Mouse (Mus musculus) liver, embryonic 11.5 days (tissue): Measurements from ENCODE around the gene Coq6. TPM values are rescaled to one million over a fixed set of nuclear protein-coding genes. Genes with fewer than 3 reads are reported as not detected.

Experiments used
- ATAC-seq: fragments of 200-750 bp; cut with Nextera tagmentation; replicated peaks from 2 replicates; pipeline ENCODE4 v1.8.0; 2017; ENCODE audit warnings: moderate number of reproducible peaks, mild to moderate bottlenecking, moderate TSS enrichment, moderate library complexity; ENCODE audit not compliant: low FRiP score
- DNase-seq: peaks from one replicate; pipeline ENCODE4 v3.0.0-alpha.2; 2017; ENCODE audit warnings: low spot score
- H3K27ac ChIP-seq: fragments of 300-500 bp; sonication (generic); 2 replicates; pipeline ENCODE4 v1.5.1; 2014; ENCODE audit warnings: mild to moderate bottlenecking, low read depth, low read length, control low read depth
- H3K27me3 ChIP-seq: fragments of 300-500 bp; sonication (generic); replicated peaks from 2 replicates; pipeline ENCODE4 v1.6.1; 2014; ENCODE audit warnings: low read length, mixed read lengths; ENCODE audit not compliant: control insufficient read depth, insufficient read depth
- H3K36me3 ChIP-seq: fragments of 300-500 bp; sonication (generic); 2 replicates; pipeline ENCODE4 v1.6.1; 2014; ENCODE audit warnings: mild to moderate bottlenecking, low read length, moderate library complexity, mixed read lengths; ENCODE audit not compliant: control insufficient read depth, insufficient read depth
- H3K4me1 ChIP-seq: fragments of 300-500 bp; sonication (generic); replicated peaks from 2 replicates; pipeline ENCODE4 v1.6.1; 2014; ENCODE audit warnings: low read length, mixed read lengths; ENCODE audit not compliant: control insufficient read depth, insufficient read depth
- H3K4me2 ChIP-seq: fragments of 300-500 bp; sonication (generic); 2 replicates; pipeline ENCODE4 v1.6.1; 2014; ENCODE audit warnings: mild to moderate bottlenecking, control low read depth, moderate library complexity
- H3K4me3 ChIP-seq: fragments of 300-500 bp; sonication (generic); 2 replicates; pipeline ENCODE4 v1.5.1; 2014; ENCODE audit warnings: low read depth, low read length, control low read depth
- H3K9ac ChIP-seq: fragments of 300-500 bp; sonication (generic); 2 replicates; pipeline ENCODE4 v1.6.1; 2014; ENCODE audit warnings: low read depth, low read length, control low read depth
- H3K9me3 ChIP-seq: fragments of 300-500 bp; sonication (generic); 2 replicates; pipeline ENCODE4 v1.6.1; 2016; ENCODE audit warnings: low read length, inconsistent platforms, mixed read lengths; ENCODE audit not compliant: control insufficient read depth
- whole genome bisulfite sequencing: fragments of 180-500 bp; shearing (Covaris S2); extraction: QIAGEN DNeasy Blood & Tissue Kit; methylation state at CpG from one replicate; pipeline ENCODE4 v1.1.7; 2014; 5-methylcytosine and 5-hydroxymethylcytosine counted together
- polyA plus RNA-seq: library from polyadenylated mRNA; unstranded; fragments of >200 nt; fragmentation: Nextera tagmentation; extraction: Ambion mirVana; gene quantifications from 2 replicates; pipeline ENCODE4 v1.2.1, GENCODE M21; 2014

Gene Coq6
- polyA plus RNA-seq, 1 experiment from 2014 or later: 43.6 TPM

DNA sequence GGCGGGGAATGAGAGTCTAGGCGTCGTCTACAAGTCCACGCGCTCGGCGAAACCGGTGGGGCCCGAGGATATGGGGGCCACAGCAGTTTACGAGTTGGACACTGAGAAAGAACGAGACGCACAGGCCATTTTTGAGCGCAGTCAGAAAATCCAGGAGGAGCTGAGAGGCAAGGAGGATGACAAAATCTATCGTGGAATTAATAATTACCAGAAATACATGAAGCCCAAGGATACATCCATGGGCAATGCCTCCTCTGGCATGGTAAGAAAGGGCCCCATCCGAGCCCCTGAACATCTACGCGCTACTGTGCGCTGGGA, 56.1 kb downstream of the Coq6 start:
- Histone ChIP-seq H3K36me3 (no peaks in the 10 kb centered on the region), H3K9ac (peak overlapping the region; percentile 72), H3K4me3 (peak overlapping the region; percentile 68), H3K4me2 (peak overlapping the region; percentile 86), H3K9me3 (no peaks in the 10 kb centered on the region), H3K4me1 (0 out of 2 replicates have a peak, but pooled peaks cover 4% of the 10 kb centered on the region), H3K27me3 (no peaks in the 10 kb centered on the region), H3K27ac (peak overlapping the region; percentile 28; the same call in 1 of the 2 replicates)
- DNase-seq (no peak), ATAC-seq (no peak)
- WGBS: 33% methylated on average over 18 of the region's 18 CpGs

Other genes starting within 250 kb of the Coq6 start
- 2.0 and 2.3 TPM in 2 replicates for gene Dnal1, start 247.3 kb upstream of the Coq6 start, polyA plus RNA-seq
- gene Pnma1, start 213.2 kb upstream of the Coq6 start, polyA plus RNA-seq: 0.27 and 0.53 TPM in 2 replicates
- 12.6 and 13.4 TPM in 2 replicates for gene Elmsan1, start 142.8 kb upstream of the Coq6 start, polyA plus RNA-seq
- gene Ptgr2, start 76.4 kb upstream of the Coq6 start, polyA plus RNA-seq: 39.5 and 51.2 TPM in 2 replicates
- 78.1 and 79.5 TPM in 2 replicates for gene Zfp410, start 44.8 kb upstream of the Coq6 start, polyA plus RNA-seq
- 4.7 and 4.9 TPM in 2 replicates for gene Fam161b, start 176 bp downstream of the Coq6 start, polyA plus RNA-seq
- gene Entpd5, start 47.4 kb downstream of the Coq6 start, polyA plus RNA-seq: 14.0 and 14.1 TPM in 2 replicates
- 1.0 TPM in 2 replicates for gene Bbof1, start 47.4 kb downstream of the Coq6 start, polyA plus RNA-seq
- gene Rnf113a2, start 55.5 kb downstream of the Coq6 start, polyA plus RNA-seq: 20.9 and 25.6 TPM in 2 replicates
- 21.5 and 25.7 TPM in 2 replicates for gene Aldh6a1, start 89.3 kb downstream of the Coq6 start, polyA plus RNA-seq
- 20.2 and 21.7 TPM in 2 replicates for gene Lin52, start 89.8 kb downstream of the Coq6 start, polyA plus RNA-seq
- gene Vsx2, start 208.1 kb downstream of the Coq6 start, polyA plus RNA-seq: not detected in 2 replicates